Mouse (Mus musculus) kidney, adult 11 months (tissue): ENCODE measurements around the gene Cd8b1.
"Not testable (repeated sequence)": the region's sequence is repeated elsewhere in the genome, so short reads cannot be mapped to it uniquely, and the experiment has no call there.

Source experiments
- DNase-seq: peaks from one replicate; pipeline ENCODE4 v3.0.0; 2022

Gene Cd8b1

GRCm38 (mm10) chr6:71322491-71322921 is at the start of gene Cd8b1:
Cd8b1 (plus strand) TSS chr6:71322788.
- DNase-seq = no peak

GRCm38 (mm10) chr6:71273715-71274114 is 48.9 kb upstream of the Cd8b1 start:
- DNase-seq = no peak

DNA sequence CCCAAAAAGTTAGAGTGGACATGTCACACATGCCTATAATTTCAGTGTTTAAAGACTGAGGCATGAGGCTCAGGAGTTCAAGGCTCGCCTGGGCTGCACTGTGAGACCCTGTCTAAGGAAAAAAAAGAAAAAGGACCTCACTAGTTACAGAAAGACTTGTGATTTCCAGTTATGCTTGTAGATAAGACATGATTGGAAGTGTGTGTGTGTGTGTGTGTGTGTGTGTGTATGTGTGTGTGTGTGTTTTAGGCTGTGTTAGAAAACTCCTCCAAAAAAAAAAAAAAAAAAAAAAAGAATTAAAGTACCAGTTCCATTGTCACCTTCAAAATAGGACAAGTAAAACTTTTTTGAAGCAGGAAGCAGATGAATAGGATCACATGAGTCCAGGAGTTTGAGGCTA is 48.0 kb upstream of the Cd8b1 start:
- no peak for DNase-seq

DNA sequence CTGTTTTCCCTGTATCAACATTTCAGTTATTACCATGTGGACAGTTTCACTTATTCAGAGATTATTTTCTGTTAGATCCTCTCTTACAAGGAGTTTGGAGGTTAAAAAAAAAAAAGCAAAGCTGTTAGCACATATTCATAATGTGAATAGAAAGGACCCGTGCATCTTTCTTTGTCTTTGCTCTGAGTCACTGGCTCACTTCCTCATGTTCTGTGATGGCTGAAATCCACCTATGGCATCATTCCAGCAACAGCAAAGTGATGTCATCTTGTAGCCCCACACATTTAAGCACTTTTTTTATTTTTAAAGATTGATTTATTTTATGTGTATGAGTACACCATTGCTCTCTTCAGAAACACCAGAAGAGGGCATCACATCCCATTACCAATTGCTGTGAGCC is 43.2 kb upstream of the Cd8b1 start:
- DNase-seq = no peak

GRCm38 (mm10) chr6:71293509-71293908 is 29.1 kb upstream of the Cd8b1 start:
- no peak for DNase-seq

DNA sequence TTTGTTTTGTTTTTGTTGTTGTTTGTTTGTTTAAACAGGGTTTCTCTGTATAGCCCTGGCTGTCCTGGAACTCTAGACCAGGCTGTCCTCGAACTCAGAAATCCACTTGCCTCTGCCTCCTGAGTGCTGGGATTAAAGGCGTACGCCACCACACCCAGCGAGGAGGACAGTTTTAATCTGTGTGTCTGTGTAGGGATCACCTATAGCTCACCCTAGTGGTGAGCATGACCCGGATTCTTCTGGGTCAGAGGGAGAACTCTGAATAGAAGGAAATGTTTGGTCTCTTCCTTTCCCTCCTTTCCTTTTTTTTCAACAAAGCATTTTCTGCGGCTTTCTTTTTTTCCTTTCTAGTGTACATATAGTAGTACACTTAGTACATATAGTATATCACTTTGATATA is 27.3 kb upstream of the Cd8b1 start:
- DNase-seq = no peak

DNA sequence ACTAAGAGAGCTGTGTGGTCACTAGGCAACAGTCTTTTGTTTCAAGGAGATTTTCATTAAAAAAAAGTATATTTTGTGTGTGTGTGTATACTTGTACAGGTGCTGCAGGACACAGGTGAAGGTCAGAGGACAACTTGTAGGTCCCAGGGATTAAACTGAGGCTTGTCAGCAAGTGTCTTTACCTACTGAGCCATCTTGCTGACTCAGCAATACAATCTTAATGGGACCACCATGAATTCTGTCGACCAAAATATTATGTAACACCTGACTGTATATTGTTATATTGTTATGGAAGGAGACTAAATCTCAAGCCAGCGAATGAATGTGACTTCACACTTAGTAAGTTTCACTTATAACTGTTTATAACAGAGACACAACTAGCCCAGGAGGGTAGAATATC is 24.5 kb upstream of the Cd8b1 start:
- DNase-seq = no peak

GRCm38 (mm10) chr6:71298751-71299150 is 23.8 kb upstream of the Cd8b1 start:
- DNase-seq = no peak

DNA sequence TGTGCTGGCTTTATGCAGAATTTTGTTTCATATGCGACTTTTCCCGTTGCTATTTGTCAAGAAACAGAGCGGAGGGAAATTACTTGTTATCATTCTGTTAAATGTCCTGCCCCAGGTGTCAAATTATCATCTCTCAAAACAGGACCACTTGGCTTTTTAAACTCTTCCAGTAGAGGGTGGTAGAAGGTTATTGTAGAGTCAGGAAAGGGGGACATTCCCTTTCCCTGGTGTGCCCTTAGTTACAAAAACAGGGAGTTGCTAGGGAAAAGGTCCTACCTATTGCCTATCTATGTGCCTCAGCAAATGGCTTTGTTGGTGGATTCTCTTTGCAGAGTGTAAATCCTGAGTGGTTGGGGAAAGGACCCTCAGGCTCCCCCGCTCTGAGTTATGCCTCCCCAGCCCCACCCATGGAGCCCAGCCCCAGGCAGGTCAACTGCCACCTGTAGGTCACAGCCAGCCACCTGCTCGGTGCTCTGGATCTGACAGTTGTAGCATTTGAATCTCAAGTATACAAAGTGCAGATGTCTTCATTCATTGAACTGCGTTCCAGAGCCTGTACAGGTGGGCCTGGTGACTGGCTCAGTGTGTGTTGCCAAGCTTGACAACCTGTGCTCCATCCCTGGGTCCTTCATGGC is 20.4 kb upstream of the Cd8b1 start:
- no peak for DNase-seq

DNA sequence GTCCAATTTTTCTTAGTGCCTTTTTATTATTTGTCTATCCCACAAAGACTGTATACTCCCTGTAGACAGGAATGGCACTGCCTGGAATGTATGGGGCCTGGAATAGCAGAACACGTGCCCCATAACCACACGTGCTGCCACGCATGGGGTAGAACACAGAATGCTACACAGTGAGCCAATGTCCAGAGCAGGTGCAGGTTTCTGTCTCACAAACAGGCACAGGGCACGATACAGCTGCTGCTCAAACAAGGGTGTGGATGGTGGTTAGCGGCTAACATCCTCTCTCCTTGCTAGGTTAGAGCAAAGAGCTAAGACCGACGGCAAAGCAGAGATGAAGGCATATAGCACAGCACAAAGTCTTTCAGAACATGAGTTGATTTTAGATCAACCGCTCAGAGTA is 15.1 kb upstream of the Cd8b1 start:
- DNase-seq = no peak

- no peak for DNase-seq
Observed at GRCm38 (mm10) chr6:71321826-71322283, 733 bp upstream of the Cd8b1 start, which contains the start of gene Smyd1. Smyd1 (minus strand) TSS chr6:71322233.

DNA sequence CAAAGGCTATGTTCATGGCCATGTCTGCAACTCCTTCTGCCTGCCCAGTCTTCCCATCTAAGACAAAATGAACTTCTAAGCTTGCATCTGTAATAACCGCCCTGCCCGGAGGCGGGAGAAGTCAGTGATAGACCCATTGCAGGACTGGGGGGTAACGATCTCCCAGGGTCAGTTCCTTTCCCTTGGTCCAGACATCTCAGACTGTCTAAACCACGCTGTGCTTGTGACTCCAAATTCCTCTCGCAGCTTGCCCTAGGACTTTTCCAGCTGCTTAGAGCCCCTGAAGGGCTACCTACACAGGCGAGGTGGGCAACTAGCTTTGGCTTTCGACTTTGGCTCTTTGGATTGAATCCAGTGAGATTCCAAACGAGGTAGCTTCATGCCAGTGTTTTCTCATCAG is 2.2 kb downstream of the Cd8b1 start:
- DNase-seq = no peak

GRCm38 (mm10) chr6:71329881-71330280 is 7.3 kb downstream of the Cd8b1 start:
- no peak for DNase-seq

- no peak for DNase-seq
Observed at GRCm38 (mm10) chr6:71330486-71330885, 7.9 kb downstream of the Cd8b1 start.

DNA sequence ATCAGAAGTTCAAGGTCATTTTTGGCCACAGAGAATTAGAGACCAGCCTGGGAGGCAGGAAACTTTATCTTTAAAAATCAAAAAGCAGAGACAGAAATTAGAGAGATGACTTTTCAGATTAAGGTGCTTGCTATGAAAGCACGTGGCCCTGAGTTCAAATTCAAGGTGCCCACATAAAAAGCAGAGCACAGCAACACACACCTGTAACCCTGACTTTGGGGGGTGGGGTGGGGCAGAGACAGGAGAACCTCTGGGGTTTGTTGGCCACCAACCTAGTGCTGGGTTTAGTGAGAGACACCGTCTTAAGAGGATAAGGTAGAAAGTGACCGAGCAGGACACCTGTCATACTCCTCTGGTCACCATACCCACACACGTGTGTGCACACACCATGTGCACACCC is 8.9 kb downstream of the Cd8b1 start:
- DNase-seq = not testable (repeated sequence)

- no peak for DNase-seq
Observed at GRCm38 (mm10) chr6:71332236-71332965, 9.8 kb downstream of the Cd8b1 start.

DNA sequence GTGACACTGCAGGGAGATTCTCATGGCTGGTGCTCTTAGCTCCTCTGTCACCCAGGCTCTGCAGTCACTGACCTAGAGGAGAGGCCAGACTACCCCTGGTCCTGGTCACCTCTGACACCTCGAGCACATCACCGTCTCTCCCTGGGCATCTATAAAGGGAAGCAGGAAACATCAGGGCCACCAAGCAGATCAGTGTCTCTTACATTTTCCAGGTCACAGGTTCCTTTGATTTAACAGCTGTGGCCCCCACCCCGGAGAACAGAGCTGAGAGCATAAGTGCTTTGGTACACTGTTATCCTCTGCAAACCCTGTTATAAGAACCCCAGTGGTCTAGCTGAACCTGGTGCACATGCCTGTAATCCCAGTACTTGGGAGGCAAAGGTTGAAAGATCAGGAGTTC is 10.4 kb downstream of the Cd8b1 start:
- no peak for DNase-seq

DNA sequence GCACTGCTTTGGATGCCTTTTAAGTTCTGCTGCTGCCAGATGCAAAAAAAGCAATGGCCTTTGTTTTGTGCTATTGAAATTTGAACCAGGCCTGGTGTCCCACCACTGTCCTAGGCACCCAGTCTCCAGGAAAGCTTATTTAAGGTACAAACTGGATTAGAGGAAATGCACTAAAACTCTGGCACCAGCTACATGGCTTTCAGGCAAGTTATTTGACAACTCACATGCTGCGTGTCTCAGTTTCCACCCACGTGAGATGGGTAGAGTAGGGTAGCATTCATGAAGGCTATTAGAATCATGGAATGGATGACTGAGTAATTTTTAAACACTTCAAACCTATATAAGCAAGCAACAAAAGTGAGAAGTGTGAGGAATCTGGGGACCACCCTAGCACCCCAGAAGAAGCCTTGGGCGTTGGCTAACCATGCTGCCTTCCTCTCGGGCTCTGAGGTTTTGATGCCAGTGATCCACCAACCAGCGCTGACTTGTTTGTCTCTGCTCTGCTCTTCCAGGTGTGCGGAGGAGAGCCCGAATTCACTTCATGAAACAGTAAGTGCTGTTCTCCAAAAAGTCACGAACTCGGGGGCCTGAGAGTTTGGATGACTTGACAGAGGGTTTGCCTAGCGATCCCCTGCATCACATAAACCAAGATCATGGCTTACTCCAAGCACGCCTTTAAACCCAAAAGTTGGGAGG is 11.1 kb downstream of the Cd8b1 start:
- no peak for DNase-seq

- no peak for DNase-seq
Observed at GRCm38 (mm10) chr6:71337666-71338065, 15.1 kb downstream of the Cd8b1 start.

GRCm38 (mm10) chr6:71338941-71339340 is 16.4 kb downstream of the Cd8b1 start:
- no peak for DNase-seq

DNA sequence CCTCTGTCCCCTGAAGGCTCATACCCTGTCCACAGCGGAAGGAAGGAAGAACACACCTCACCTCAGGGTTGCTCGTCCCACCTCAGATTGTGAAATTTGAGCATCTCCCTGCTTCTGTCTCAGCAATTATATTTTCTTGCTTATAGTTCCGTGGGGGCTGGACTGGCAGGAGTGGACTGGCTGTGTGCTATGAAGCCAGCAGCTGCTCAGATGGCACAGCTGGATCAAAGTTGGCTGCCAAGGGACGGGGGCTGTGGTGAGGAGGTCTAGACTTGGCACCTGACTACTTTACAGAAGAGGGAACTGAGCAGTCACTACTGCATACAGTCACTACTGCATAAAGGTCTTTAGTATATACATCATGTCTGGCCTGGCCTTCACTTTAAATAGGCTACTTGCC is 16.8 kb downstream of the Cd8b1 start:
- no peak for DNase-seq

GRCm38 (mm10) chr6:71341179-71341578 is 18.6 kb downstream of the Cd8b1 start:
- no peak for DNase-seq

DNA sequence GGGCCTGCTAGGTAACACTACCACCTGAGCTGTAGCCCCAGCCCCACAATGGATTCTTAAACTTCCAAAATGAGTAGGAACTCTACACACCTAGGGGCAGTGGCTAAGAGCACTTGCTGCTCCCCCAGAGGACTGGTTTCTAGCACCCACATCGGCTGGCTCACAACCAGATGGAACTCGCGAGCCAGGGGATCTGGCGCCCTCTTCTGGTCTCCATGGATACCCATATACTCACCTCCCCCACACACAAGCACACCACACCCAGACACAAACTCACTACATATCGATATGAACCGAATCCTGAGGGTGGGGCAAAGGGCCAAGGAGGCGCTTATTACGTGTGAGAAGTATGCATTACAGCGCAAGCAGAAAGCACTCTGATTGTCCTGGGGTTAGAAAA is 25.4 kb downstream of the Cd8b1 start:
- DNase-seq = no peak

GRCm38 (mm10) chr6:71351201-71351600 is 28.6 kb downstream of the Cd8b1 start:
- DNase-seq = no peak
